Mouse (Mus musculus) embryonic facial prominence, embryonic 12.5 days (tissue): Measurements from ENCODE around the gene Slc16a1. TPM values are rescaled to one million over a fixed set of nuclear protein-coding genes. Genes with fewer than 3 reads are reported as not detected.
"Not testable (repeated sequence)": the region's sequence is repeated elsewhere in the genome, so short reads cannot be mapped to it uniquely, and the experiment has no call there.

Experiments
- ATAC-seq: fragments of 200-750 bp; cut with Nextera tagmentation; 2 replicates; pipeline ENCODE4 v1.8.0; 2017; ENCODE audit not compliant: insufficient number of reproducible peaks, insufficient read depth, low FRiP score, low TSS enrichment
- H3K27ac ChIP-seq: fragments of 300-500 bp; sonication (generic); 2 replicates; pipeline ENCODE4 v1.5.1; 2016; ENCODE audit warnings: mild to moderate bottlenecking
- H3K27me3 ChIP-seq: fragments of 300-500 bp; sonication (generic); 2 replicates; pipeline ENCODE4 v1.6.1; 2016; ENCODE audit warnings: mild to moderate bottlenecking, moderate library complexity
- H3K36me3 ChIP-seq: fragments of 300-500 bp; sonication (generic); 2 replicates; pipeline ENCODE4 v1.6.1; 2016; ENCODE audit warnings: mild to moderate bottlenecking
- H3K4me1 ChIP-seq: fragments of 300-500 bp; sonication (generic); 2 replicates; pipeline ENCODE4 v1.6.1; 2016
- H3K4me2 ChIP-seq: fragments of 300-500 bp; sonication (generic); replicated peaks from 2 replicates; pipeline ENCODE4 v1.6.1; 2016; ENCODE audit warnings: mild to moderate bottlenecking, moderate library complexity
- H3K4me3 ChIP-seq: fragments of 300-500 bp; sonication (generic); 2 replicates; pipeline ENCODE4 v1.5.1; 2016; ENCODE audit warnings: mild to moderate bottlenecking
- H3K9ac ChIP-seq: fragments of 300-500 bp; sonication (generic); 2 replicates; pipeline ENCODE4 v1.6.1; 2016; ENCODE audit warnings: mild to moderate bottlenecking, moderate library complexity
- H3K9me3 ChIP-seq: fragments of 300-500 bp; sonication (generic); 2 replicates; pipeline ENCODE4 v1.6.1; 2016; ENCODE audit warnings: mild to moderate bottlenecking, moderate library complexity
- WGBS: fragments of 180-500 bp; shearing (Covaris S2); methylation state at CpG from one replicate; pipeline ENCODE4 v1.1.7; 2016; 5-methylcytosine and 5-hydroxymethylcytosine counted together
- polyA plus RNA-seq: library from polyadenylated mRNA; unstranded; fragments of >200 nt; fragmentation: Nextera tagmentation; extraction: Ambion mirVana; gene quantifications from 2 replicates; pipeline ENCODE4 v1.2.1, GENCODE M21; 2016

The Slc16a1 gene
- polyA plus RNA-seq, 1 experiment from 2014 or later = 35.7 TPM

- H3K9me3 ChIP-seq = no peaks in the 10 kb centered on the region
- H3K9ac ChIP-seq = no peak overlapping the region
- WGBS = 93% methylated on average over 5 of the region's 5 CpGs
- no peak overlapping the region for H3K27ac ChIP-seq
- no peak for ATAC-seq
- peaks cover 24% of the 10 kb centered on the region for H3K4me1 ChIP-seq
- no peak overlapping the region for H3K4me3 ChIP-seq
- no peaks in the 10 kb centered on the region for H3K36me3 ChIP-seq
- H3K4me2 ChIP-seq = no peak overlapping the region
- no peaks in the 10 kb centered on the region for H3K27me3 ChIP-seq
Observed at GRCm38 (mm10) chr3:104668989-104669388, 30.5 kb downstream of the Slc16a1 start.

DNA sequence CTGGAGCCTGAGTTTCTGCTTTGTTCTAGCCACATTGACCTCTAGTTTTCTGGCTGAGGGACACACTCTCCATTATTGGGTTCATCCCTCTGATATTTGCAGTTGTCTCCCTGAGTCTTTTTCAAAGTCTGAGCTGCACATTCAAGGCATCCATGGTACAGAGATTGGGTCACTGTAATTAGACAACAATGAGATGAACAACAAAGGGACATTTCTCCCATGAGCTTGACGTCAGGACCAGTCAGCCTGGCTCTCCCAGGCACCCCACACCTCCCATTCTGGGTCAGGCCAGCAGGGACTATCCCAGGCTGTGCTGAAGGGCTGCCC, 31.4 kb downstream of the Slc16a1 start:
- Histone ChIP-seq H3K9ac (no peak overlapping the region), H3K36me3 (no peaks in the 10 kb centered on the region), H3K27ac (no peak overlapping the region), H3K27me3 (no peaks in the 10 kb centered on the region), H3K4me2 (no peak overlapping the region), H3K4me1 (peaks cover 31% of the 10 kb centered on the region), H3K4me3 (no peak overlapping the region), H3K9me3 (no peaks in the 10 kb centered on the region)
- WGBS = 30% methylated on average over 1 of the region's 1 CpGs
- no peak for ATAC-seq

DNA sequence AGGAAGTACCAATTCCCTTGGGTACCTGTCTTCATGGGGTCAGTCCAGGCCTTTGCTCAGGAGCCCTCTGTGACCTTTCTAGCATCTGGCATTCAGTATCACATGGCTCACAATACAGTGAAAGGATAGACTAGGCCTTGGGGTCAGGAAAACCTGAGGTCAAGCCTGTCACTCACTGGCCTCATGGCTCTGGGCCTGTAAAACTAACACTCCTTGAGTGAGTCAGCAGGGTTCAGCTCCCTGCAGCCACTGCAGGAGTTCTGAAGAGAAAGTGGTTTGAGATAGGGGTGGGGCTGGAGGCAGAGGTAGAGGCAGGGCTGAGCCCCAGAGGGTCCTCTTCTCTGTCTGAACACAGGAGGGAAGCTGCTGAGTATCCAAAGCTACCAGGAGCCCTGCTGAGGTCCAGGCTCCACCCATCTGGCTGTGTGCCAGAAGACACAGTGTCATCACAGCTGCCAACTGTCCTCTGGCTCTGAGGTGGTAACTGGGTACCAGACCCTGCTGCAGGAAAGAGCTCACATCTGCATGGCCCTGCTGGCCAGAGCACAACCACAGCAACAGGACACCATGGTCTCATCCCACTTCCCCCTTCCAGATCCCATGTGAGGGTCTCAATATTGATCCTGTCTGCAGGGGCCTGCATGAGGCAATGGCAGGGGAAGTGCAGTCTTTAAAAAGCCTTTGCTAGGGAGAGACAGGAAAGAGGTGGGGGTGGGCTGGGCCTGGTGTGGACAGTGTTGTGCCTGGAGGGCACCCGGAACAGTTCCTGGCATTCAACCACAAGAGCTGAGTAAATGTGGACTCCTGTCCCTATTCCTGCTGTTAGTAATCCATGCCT, 31.9 kb downstream of the Slc16a1 start:
- 18% methylated on average over 1 of the region's 1 CpGs for WGBS
- H3K4me2 ChIP-seq, H3K9me3 ChIP-seq, H3K36me3 ChIP-seq, H3K27me3 ChIP-seq, H3K9ac ChIP-seq, H3K4me3 ChIP-seq, H3K27ac ChIP-seq: not testable (repeated sequence)
- peaks cover 37% of the 10 kb centered on the region for H3K4me1 ChIP-seq
- ATAC-seq = peak; percentile 61

GRCm38 (mm10) chr3:104671543-104671942, 33.1 kb downstream of the Slc16a1 start:
- Histone ChIP-seq H3K9me3 (no peaks in the 10 kb centered on the region), H3K36me3 (no peaks in the 10 kb centered on the region), H3K27ac (no peak overlapping the region), H3K4me3 (no peak overlapping the region), H3K27me3 (no peaks in the 10 kb centered on the region), H3K4me2 (no peak overlapping the region), H3K4me1 (peaks cover 40% of the 10 kb centered on the region), H3K9ac (no peak overlapping the region)
- WGBS = 64% methylated on average over 6 of the region's 6 CpGs
- ATAC-seq = no peak

DNA sequence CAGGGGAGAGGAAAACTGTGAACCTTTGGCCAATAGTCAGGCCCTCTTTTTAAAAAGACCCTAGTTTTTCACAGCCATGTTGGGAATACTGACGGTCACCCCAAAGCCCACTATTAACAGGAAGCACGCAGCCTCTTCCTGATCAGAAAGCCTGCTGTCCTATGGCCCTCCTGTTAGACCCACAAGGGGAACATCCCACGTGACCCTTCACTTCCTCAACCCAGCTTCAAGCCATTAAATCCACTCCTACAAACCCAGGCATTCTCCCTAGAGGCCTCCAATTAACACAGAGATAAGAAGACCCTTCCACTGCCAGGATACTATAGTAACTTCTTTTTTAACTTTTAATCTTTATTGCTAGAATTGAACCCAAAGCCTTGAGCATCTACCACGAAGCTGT, 33.6 kb downstream of the Slc16a1 start:
- Histone ChIP-seq H3K4me3 (no peak overlapping the region), H3K36me3 (no peaks in the 10 kb centered on the region), H3K27ac (no peak overlapping the region), H3K9ac (no peak overlapping the region), H3K4me1 (peaks cover 40% of the 10 kb centered on the region), H3K4me2 (no peak overlapping the region), H3K27me3 (no peaks in the 10 kb centered on the region), H3K9me3 (no peaks in the 10 kb centered on the region)
- WGBS = 43% methylated on average over 4 of the region's 4 CpGs
- no peak for ATAC-seq

DNA sequence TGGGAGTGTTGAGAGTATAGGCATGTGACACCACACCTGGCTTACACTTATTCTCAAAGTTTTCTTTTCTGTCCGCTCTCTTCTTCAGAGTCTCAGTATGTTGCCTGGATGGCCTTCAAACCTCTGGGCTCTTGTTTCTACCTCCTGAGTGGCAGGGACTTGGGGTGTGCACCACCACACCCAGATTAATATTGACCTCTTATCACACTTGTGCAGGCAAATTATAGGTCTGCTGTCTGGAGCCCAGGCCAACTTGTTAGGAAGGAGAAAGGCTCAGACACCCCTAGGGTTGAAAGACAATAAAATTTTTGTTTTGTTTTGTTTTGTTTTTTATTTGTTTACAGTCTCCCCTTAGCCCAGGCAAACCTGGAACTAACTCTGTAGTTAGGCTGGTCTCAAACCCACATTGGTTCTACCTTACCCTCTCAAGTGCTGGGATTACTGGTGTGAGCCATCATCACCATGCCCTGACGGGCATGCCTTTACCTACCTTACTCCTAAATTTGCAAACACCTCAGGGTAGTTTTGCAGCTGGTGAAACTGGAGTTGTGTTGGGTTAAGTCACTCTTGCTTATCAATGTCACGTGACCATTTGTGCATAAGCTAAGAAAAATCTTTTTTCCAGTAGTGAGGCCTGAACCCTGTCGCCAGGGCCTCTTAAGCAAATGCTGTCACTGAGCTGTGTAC, 35.3 kb downstream of the Slc16a1 start:
- Histone ChIP-seq H3K4me2 (no peak overlapping the region), H3K4me1 (peaks cover 40% of the 10 kb centered on the region), H3K27ac (no peak overlapping the region), H3K9ac (no peak overlapping the region), H3K4me3 (no peak overlapping the region), H3K36me3 (no peaks in the 10 kb centered on the region), H3K9me3 (no peaks in the 10 kb centered on the region), H3K27me3 (no peaks in the 10 kb centered on the region)
- WGBS = 59% methylated on average over 4 of the region's 4 CpGs
- no peak for ATAC-seq

GRCm38 (mm10) chr3:104674329-104675220, 36.1 kb downstream of the Slc16a1 start:
- peaks cover 40% of the 10 kb centered on the region for H3K4me1 ChIP-seq
- H3K4me2 ChIP-seq = peak overlapping the region; percentile 72
- 0 out of 2 replicates have a peak overlapping the region, but pooled peaks have one; percentile 46 for H3K9ac ChIP-seq
- peak overlapping the region; percentile 37 for H3K4me3 ChIP-seq
- H3K36me3 ChIP-seq = no peaks in the 10 kb centered on the region
- no peaks in the 10 kb centered on the region for H3K27me3 ChIP-seq
- no peaks in the 10 kb centered on the region for H3K9me3 ChIP-seq
- no peak overlapping the region for H3K27ac ChIP-seq
- ATAC-seq = no peak
- WGBS = 12% methylated on average over 14 of the region's 14 CpGs

DNA sequence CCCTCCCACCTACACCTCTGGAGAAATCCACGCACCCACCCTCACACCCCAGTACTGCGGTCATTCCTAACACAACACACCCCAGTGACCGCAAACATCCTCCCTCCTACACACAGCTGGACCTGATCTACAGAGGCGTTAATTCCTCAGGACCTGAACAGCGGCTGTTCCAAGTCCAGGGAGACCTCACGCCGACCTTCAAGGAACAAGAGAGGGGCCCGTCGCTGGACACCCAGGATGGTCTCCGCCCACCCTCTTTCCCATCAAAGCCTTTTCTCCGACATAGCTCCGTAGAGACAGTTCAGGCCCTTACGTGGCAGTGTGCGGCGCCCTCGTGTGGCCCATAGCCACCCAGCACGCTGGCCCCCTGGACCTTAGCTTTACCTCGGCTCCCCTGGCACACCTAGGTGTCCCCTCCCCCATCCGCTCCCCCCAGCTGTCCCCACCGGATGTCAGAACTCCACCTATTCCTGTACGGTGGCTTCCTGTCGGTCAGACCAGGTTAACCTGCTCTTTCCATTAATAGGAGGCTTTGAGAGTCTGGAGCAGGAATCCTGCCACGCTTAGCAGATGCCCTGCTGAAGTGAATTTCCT, 36.9 kb downstream of the Slc16a1 start:
- H3K9ac ChIP-seq = peak overlapping the region; percentile 46; the same call in 1 of the 2 replicates
- no peaks in the 10 kb centered on the region for H3K27me3 ChIP-seq
- H3K4me2 ChIP-seq = peak overlapping the region; percentile 72
- peaks cover 34% of the 10 kb centered on the region for H3K4me1 ChIP-seq
- H3K36me3 ChIP-seq = no peaks in the 10 kb centered on the region
- H3K9me3 ChIP-seq = no peaks in the 10 kb centered on the region
- H3K27ac ChIP-seq = no peak overlapping the region
- ATAC-seq = peak; percentile 42; the same call in 1 of the 2 replicates
- H3K4me3 ChIP-seq = peak overlapping the region; percentile 37
- 4% methylated on average over 23 of the region's 23 CpGs for WGBS

GRCm38 (mm10) chr3:104677781-104678180, 39.3 kb downstream of the Slc16a1 start:
- 89% methylated on average over 2 of the region's 2 CpGs for WGBS
- H3K9me3 ChIP-seq = no peaks in the 10 kb centered on the region
- H3K9ac ChIP-seq = no peak overlapping the region
- H3K4me2 ChIP-seq = no peak overlapping the region
- no peaks in the 10 kb centered on the region for H3K27me3 ChIP-seq
- peaks cover 16% of the 10 kb centered on the region for H3K4me1 ChIP-seq
- no peak overlapping the region for H3K27ac ChIP-seq
- no peak for ATAC-seq
- no peaks in the 10 kb centered on the region for H3K36me3 ChIP-seq
- H3K4me3 ChIP-seq = no peak overlapping the region

GRCm38 (mm10) chr3:104678826-104679225, 40.4 kb downstream of the Slc16a1 start:
- 79% methylated on average over 8 of the region's 8 CpGs for WGBS
- H3K4me1 ChIP-seq = peaks cover 16% of the 10 kb centered on the region
- H3K4me2 ChIP-seq = no peak overlapping the region
- ATAC-seq = no peak
- H3K4me3 ChIP-seq = no peak overlapping the region
- H3K27ac ChIP-seq = no peak overlapping the region
- H3K27me3 ChIP-seq = no peaks in the 10 kb centered on the region
- H3K9ac ChIP-seq = no peak overlapping the region
- H3K36me3 ChIP-seq = no peaks in the 10 kb centered on the region
- H3K9me3 ChIP-seq = no peaks in the 10 kb centered on the region
